Comparison of ENCODE assay signal across 18 mouse cellular contexts in the genomic region with DNA sequence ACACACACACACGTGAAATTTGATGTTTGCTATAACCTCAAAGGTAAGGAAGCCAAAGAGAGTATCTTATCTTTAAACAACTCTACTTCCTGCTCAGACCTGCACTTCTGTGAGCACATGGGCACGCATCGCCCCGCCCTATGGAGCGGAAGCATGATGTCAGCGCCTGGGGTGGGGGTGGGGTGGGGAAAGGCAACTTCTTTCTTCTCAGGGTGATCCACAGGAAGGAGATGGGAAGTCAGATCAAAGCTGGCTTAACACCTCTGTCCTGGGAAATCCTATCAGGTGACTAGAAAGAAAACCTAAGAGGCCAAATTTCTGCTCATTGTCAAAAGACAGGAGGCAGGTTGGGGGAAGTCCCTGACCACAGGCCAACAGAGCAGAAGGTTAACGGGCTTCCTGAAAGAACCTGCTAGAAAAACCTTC. TPM values are rescaled to one million over a fixed set of nuclear protein-coding genes. Genes with fewer than 3 reads are reported as not detected.
DNase-seq lines count a peak whose midpoint lies in the region; ATAC-seq and TF ChIP-seq lines count a peak whose summit lies in the region.
"Had no signal": no experiment of that assay in that cellular context is flagged by ENCODE, and none has a peak within 500 bp of the region (broad histone marks: within the 10 kb centered on the region; RNA-seq: fewer than 3 reads in every experiment).

No protein-coding gene starts in this region.

- H3K4me1 ChIP-seq in CH12.LX (ENCODE audit: control insufficient read depth in 1 of 2, insufficient read depth in 2 of 2): peaks cover 7 to 16% of the 10 kb centered on the region in 2 experiments
- H3K4me1 ChIP-seq in lung, postnatal 0 days (ENCODE audit: insufficient read depth, low read depth, low read length): no peaks in the 10 kb centered on the region
- H3K4me1 ChIP-seq in spleen, adult 2 months (ENCODE audit: control insufficient read depth, insufficient read depth, insufficient read length): peaks cover 4% of the 10 kb centered on the region; the same call in 1 of the 2 replicates
- H3K4me1 ChIP-seq: embryonic facial prominence, embryonic 13.5 days; hindbrain, embryonic 13.5 days; limb, embryonic 10.5 days had no signal

- H3K4me2 ChIP-seq in CH12.LX (ENCODE audit: insufficient read depth, low read depth, poor library complexity, severe bottlenecking): peak overlapping the region; percentile 73
- H3K4me2 ChIP-seq in lung, postnatal 0 days (replicated peaks; ENCODE audit: low read depth, low read length): no peak overlapping the region
- H3K4me2 ChIP-seq: embryonic facial prominence, embryonic 13.5 days; hindbrain, embryonic 13.5 days had no signal

- no peak for TF ChIP-seq RAD21 in CH12.LX (IDR thresholded peaks at IDR 0.05; ENCODE audit: low read depth, low read length)

- H3K79me2 ChIP-seq in CH12.LX (replicated peaks; ENCODE audit: control insufficient read depth, extremely low read depth, insufficient read depth, poor library complexity, severe bottlenecking): no peaks in the 10 kb centered on the region

- TF ChIP-seq POLR2A in CH12.LX (IDR thresholded peaks at IDR 0.05; ENCODE audit: low read depth, low read length): no peak
- no peak for TF ChIP-seq POLR2A in spleen, adult 2 months (IDR thresholded peaks at IDR 0.05; ENCODE audit: low read depth, low read length)

- H3K36me3 ChIP-seq in CH12.LX (replicated peaks in 1 of 2; ENCODE audit: control insufficient read depth in 1 of 2, insufficient read depth in 1 of 2, low read length in 1 of 2): no peaks in the 10 kb centered on the region
- no peaks in the 10 kb centered on the region for H3K36me3 ChIP-seq in lung, postnatal 0 days (ENCODE audit: insufficient read depth, low read length)
- H3K36me3 ChIP-seq in spleen, adult 2 months (ENCODE audit: control insufficient read depth, insufficient read depth, low read length): no peaks in the 10 kb centered on the region
- H3K36me3 ChIP-seq: embryonic facial prominence, embryonic 13.5 days; G1E; hindbrain, embryonic 13.5 days; limb, embryonic 10.5 days had no signal

- in situ Hi-C loops in CH12.LX (cut with MboI; ENCODE audit: low pct_ligation_motif_present, low pct_unique_long_range_greater_than_20kb, low sequenced_read_pairs): no loop called here

- dilution Hi-C loops in CH12.LX (cut with MboI; ENCODE audit: extremely low pct_ligation_motif_present, extremely low pct_unique_long_range_greater_than_20kb, low sequenced_read_pairs): no loop called here

- intact Hi-C loops in left cerebral cortex, postnatal 10 days (cut with DNase I): no loop called here

- H3K27ac ChIP-seq in CH12.LX (ENCODE audit: insufficient read depth, low read depth): no peak overlapping the region
- no peak overlapping the region for H3K27ac ChIP-seq in lung, postnatal 0 days (ENCODE audit: low read length)
- H3K27ac ChIP-seq in spleen, adult 2 months (ENCODE audit: insufficient read depth, low read length): peak overlapping the region; percentile 58
- H3K27ac ChIP-seq: embryonic facial prominence, embryonic 13.5 days; heart, adult 2 months; hindbrain, embryonic 13.5 days; limb, embryonic 10.5 days had no signal

- DNase-seq in 416B (ENCODE audit: low read depth) (peak; percentile 51), CH12.LX (ENCODE audit: extremely low read depth) (peak; percentile 85)
- DNase-seq in lung, postnatal 0 days (ENCODE audit: low spot score): peak; percentile 5
- DNase-seq in spleen, adult 2 months (ENCODE audit: low read depth in 1 of 2, low spot score in 2 of 2): peak; percentile 68 to 82
- no peak for DNase-seq in layer of hippocampus, adult 8-10 months (ENCODE audit: low spot score in 2 of 2)
- no peak for DNase-seq in left cerebral cortex, adult 18-20 months (ENCODE audit: low spot score in 2 of 2)
- no peak for DNase-seq in heart, postnatal 4 days
- DNase-seq in left cerebral cortex, postnatal 10 days (ENCODE audit: extremely low spot score in 1 of 2, low spot score in 2 of 2): no peak
- DNase-seq: kidney, postnatal 4 days had no signal

- H3K27me3 ChIP-seq in CH12.LX (replicated peaks): no peaks in the 10 kb centered on the region
- no peaks in the 10 kb centered on the region for H3K27me3 ChIP-seq in lung, postnatal 0 days (replicated peaks; ENCODE audit: insufficient read depth, low read length)
- no peaks in the 10 kb centered on the region for H3K27me3 ChIP-seq in spleen, adult 2 months (ENCODE audit: control insufficient read depth, insufficient read depth, low read length)
- H3K27me3 ChIP-seq: embryonic facial prominence, embryonic 13.5 days; hindbrain, embryonic 13.5 days; megakaryocyte, embryonic 14.5 days had no signal

- no peak overlapping the region for H3K9ac ChIP-seq in CH12.LX (ENCODE audit: insufficient read depth, low read depth)
- H3K9ac ChIP-seq in lung, postnatal 0 days (replicated peaks; ENCODE audit: low read depth): no peak overlapping the region
- H3K9ac ChIP-seq: embryonic facial prominence, embryonic 13.5 days; hindbrain, embryonic 13.5 days had no signal

- H3K4me3 ChIP-seq in CH12.LX (replicated peaks in 1 of 3; ENCODE audit: low read depth in 2 of 3, low read length in 2 of 3, poor library complexity in 1 of 3): no peak overlapping the region
- no peak overlapping the region for H3K4me3 ChIP-seq in lung, postnatal 0 days (ENCODE audit: low read depth, low read length)
- H3K4me3 ChIP-seq in spleen, adult 2 months (ENCODE audit: extremely low read depth, insufficient read depth, insufficient read length): no peak overlapping the region; the same call in 1 of the 2 replicates
- H3K4me3 ChIP-seq: embryonic facial prominence, embryonic 13.5 days; heart, adult 2 months; hindbrain, embryonic 13.5 days; limb, embryonic 10.5 days; megakaryocyte, embryonic 14.5 days had no signal

- peak; percentile 49 for TF ChIP-seq EP300 in CH12.LX (IDR thresholded peaks at IDR 0.05; ENCODE audit: low read length)
- no peak for TF ChIP-seq EP300 in lung, postnatal 0 days (IDR thresholded peaks at IDR 0.05)

- 54% methylated on average over 7 of the region's 7 CpGs for WGBS in lung, postnatal 0 days
- 9% methylated on average over 7 of the region's 7 CpGs for WGBS in spleen, adult 2 months

- H3K9me3 ChIP-seq in CH12.LX (replicated peaks; ENCODE audit: low read length): no peaks in the 10 kb centered on the region
- no peaks in the 10 kb centered on the region for H3K9me3 ChIP-seq in lung, postnatal 0 days (ENCODE audit: low read length)
- H3K9me3 ChIP-seq: embryonic facial prominence, embryonic 13.5 days; hindbrain, embryonic 13.5 days; limb, embryonic 10.5 days; megakaryocyte, embryonic 14.5 days had no signal

- no peak for TF ChIP-seq CTCF in CH12.LX (conservative IDR thresholded peaks at IDR 0.05 in 1 of 2, IDR thresholded peaks at IDR 0.05 in 1 of 2; ENCODE audit: low read depth in 2 of 2, low read length in 2 of 2)
- no peak for TF ChIP-seq CTCF in lung, postnatal 0 days (IDR thresholded peaks at IDR 0.05)
- no peak for TF ChIP-seq CTCF in spleen, adult 2 months (IDR thresholded peaks at IDR 0.05; ENCODE audit: extremely low read depth, insufficient read depth, insufficient read length, insufficient replicate concordance)

- ATAC-seq in lung, postnatal 0 days: no peak

TF ChIP-seq in CH12.LX, 34 proteins besides CTCF, POLR2A, EP300 and RAD21 (continues in another document):
- peak; percentile 78 for TF ChIP-seq JUN (IDR thresholded peaks at IDR 0.05; ENCODE audit: insufficient read depth, low read depth, low read length)
- no peak for TF ChIP-seq MEF2A (IDR thresholded peaks at IDR 0.05; ENCODE audit: borderline replicate concordance, low read depth, low read length)
- TF ChIP-seq IRF4 (IDR thresholded peaks at IDR 0.05; ENCODE audit: low read depth, low read length): peak; percentile 5; the same call in 1 of the 2 replicates
- no peak for TF ChIP-seq ZC3H11A (IDR thresholded peaks at IDR 0.05; ENCODE audit: low read depth, low read length)
- peak; percentile 59; the same call in 1 of the 2 replicates for TF ChIP-seq CHD2 (IDR thresholded peaks at IDR 0.05; ENCODE audit: low read length)
- no peak for TF ChIP-seq E2F4 (IDR thresholded peaks at IDR 0.05; ENCODE audit: insufficient replicate concordance, low read depth, low read length)
- no peak for TF ChIP-seq SIN3A (IDR thresholded peaks at IDR 0.05; ENCODE audit: low read length)
- peak; percentile 93 for TF ChIP-seq MAX (IDR thresholded peaks at IDR 0.05; ENCODE audit: low read length)
- TF ChIP-seq USF2 (conservative IDR thresholded peaks at IDR 0.05; ENCODE audit: low read depth, low read length): no peak; the same call in 1 of the 2 replicates
- TF ChIP-seq BHLHE40 (IDR thresholded peaks at IDR 0.05; ENCODE audit: low read depth, low read length): peak; percentile 64; the same call in 1 of the 2 replicates
- TF ChIP-seq CHD1 (IDR thresholded peaks at IDR 0.05; ENCODE audit: low read depth, low read length): no peak
- no peak for TF ChIP-seq ZNF384 (IDR thresholded peaks at IDR 0.05; ENCODE audit: low read depth, low read length)
- peak; percentile 76 for TF ChIP-seq JUND (conservative IDR thresholded peaks at IDR 0.05; ENCODE audit: low read depth, low read length)
- TF ChIP-seq HCFC1 (IDR thresholded peaks at IDR 0.05; ENCODE audit: low read depth, low read length): peak; percentile 24; the same call in 1 of the 2 replicates
- no peak for TF ChIP-seq GABPA (IDR thresholded peaks at IDR 0.05; ENCODE audit: insufficient replicate concordance, low read depth, low read length)
- no peak for TF ChIP-seq PAX5 (IDR thresholded peaks at IDR 0.05; ENCODE audit: low read length)
- no peak for TF ChIP-seq KAT2A (IDR thresholded peaks at IDR 0.05; ENCODE audit: insufficient replicate concordance, low read length)
- TF ChIP-seq UBTF (IDR thresholded peaks at IDR 0.05; ENCODE audit: low read depth, low read length): no peak
- TF ChIP-seq NRF1 (IDR thresholded peaks at IDR 0.05; ENCODE audit: low read depth, low read length): 0 out of 2 replicates have a peak, but pooled peaks have one; percentile 25
- no peak for TF ChIP-seq ZMIZ1 (IDR thresholded peaks at IDR 0.05; ENCODE audit: low read depth, low read length)
- TF ChIP-seq ETS1 (conservative IDR thresholded peaks at IDR 0.05; ENCODE audit: low read depth, low read length): peak; percentile 65; the same call in 1 of the 2 replicates
- 0 out of 2 replicates have a peak, but pooled peaks have one; percentile 26 for TF ChIP-seq NELFE (IDR thresholded peaks at IDR 0.05; ENCODE audit: low read depth, low read length)

RNA-seq across cellular contexts. Expression of a gene that starts 21.8 kb away (rescaled TPM):
- total RNA-seq in CH12.LX (2012; rRNA removed) (not detected in 2 replicates), CH12.LX (2014; rRNA removed) (0.27 TPM in 1 of 2 replicates, not detected in the other)
- polyA plus RNA-seq in CH12.LX (2012; ENCODE audit: insufficient read length, low read depth): not detected in 2 replicates
- 0.13 TPM in 1 of 2 replicates, not detected in the other for polyA plus RNA-seq in lung, postnatal 0 days (2015; fragmentation: Nextera tagmentation; extraction: Ambion mirVana)
- 0.33 and 0.38 TPM in 2 replicates for polyA plus RNA-seq in spleen, adult 2 months (2012; rRNA removed)
- not detected for total RNA-seq in layer of hippocampus, adult 8-10 months (2022)
- total RNA-seq in left cerebral cortex, adult 18-20 months (2021): not detected
- not detected for total RNA-seq in heart, postnatal 4 days (2021)
- not detected for total RNA-seq in left cerebral cortex, postnatal 10 days (2021)
- total RNA-seq: adrenal gland, adult 18-20 months; G1E; heart, adult 2 months had no signal
- polyA plus RNA-seq: embryonic facial prominence, embryonic 13.5 days; G1E; heart, adult 2 months; hindbrain, embryonic 13.5 days; limb, embryonic 10.5 days; neural tube, embryonic 14.5 days; small intestine, adult 2 months had no signal

Comparison
In these comparisons a context has a peak if more than half of its experiments do, and no peak if none do; other contexts are left out.
1. DNase-seq: peak in 416B (single experiment), CH12.LX (single experiment), lung, postnatal 0 days (single experiment) and spleen, adult 2 months (2 of 2); none in layer of hippocampus, adult 8-10 months (0 of 2), left cerebral cortex, adult 18-20 months (0 of 2), heart, postnatal 4 days (single experiment) and left cerebral cortex, postnatal 10 days (0 of 2).